Mouse (Mus musculus): Measurements from ENCODE around the gene Ggact. TPM values are rescaled to one million over a fixed set of nuclear protein-coding genes. Genes with fewer than 3 reads are reported as not detected.

Ggact gene
- 5.1 and 8.4 TPM in 2 replicates for polyA plus RNA-seq (2016; fragmentation: Nextera tagmentation; extraction: Ambion mirVana)

GRCm38 (mm10) chr14:122913657-122914056 is at the start of gene Ggact:
Gene Ggact, minus strand, starts transcription at chr14:122913757.
- peak within 1 kb of the TSS; percentile 65 for H3K4me3 ChIP-seq
- no peak for ATAC-seq (ENCODE audit: low FRiP score, low read depth)
- 77% methylated on average over 6 of the region's 6 CpGs for WGBS
- peaks cover 28% of the 10 kb centered on the region for H3K27me3 ChIP-seq
- 0 out of 2 replicates have a peak, but pooled peaks cover 6% of the 10 kb centered on the region for H3K36me3 ChIP-seq
- H3K4me2 ChIP-seq (replicated peaks) = peak within 1 kb of the TSS; percentile 98
- peaks cover 8% of the 10 kb centered on the region for H3K4me1 ChIP-seq
- peak within 1 kb of the TSS; percentile 62 for H3K9ac ChIP-seq (replicated peaks)
- no peak within 1 kb of the TSS for H3K27ac ChIP-seq (replicated peaks)
- 0 out of 2 replicates have a peak, but pooled peaks cover under 1% of the 10 kb centered on the region for H3K9me3 ChIP-seq

- Histone ChIP-seq H3K4me2 (replicated peaks) (no peak overlapping the region), H3K9me3 (no peaks in the 10 kb centered on the region), H3K27me3 (no peaks in the 10 kb centered on the region), H3K4me1 (no peaks in the 10 kb centered on the region), H3K4me3 (no peak overlapping the region), H3K27ac (replicated peaks) (no peak overlapping the region), H3K9ac (replicated peaks) (no peak overlapping the region), H3K36me3 (peaks cover 17% of the 10 kb centered on the region; the same call in 1 of the 2 replicates)
- 0 out of 2 replicates have a peak, but pooled peaks have one; percentile 49 for ATAC-seq (ENCODE audit: low FRiP score, low read depth)
- WGBS = 89% methylated on average over 8 of the region's 8 CpGs
Observed at GRCm38 (mm10) chr14:122957941-122958340, 44.4 kb upstream of the Ggact start.

- ATAC-seq (ENCODE audit: low FRiP score, low read depth) = peak; percentile 60; the same call in 1 of the 2 replicates
- WGBS = 20% methylated on average over 1 of the region's 1 CpGs
- Histone ChIP-seq H3K4me3 (no peak overlapping the region), H3K27ac (replicated peaks) (no peak overlapping the region), H3K4me2 (replicated peaks) (no peak overlapping the region), H3K4me1 (no peaks in the 10 kb centered on the region), H3K27me3 (no peaks in the 10 kb centered on the region), H3K36me3 (peaks cover 13% of the 10 kb centered on the region; the same call in 1 of the 2 replicates), H3K9me3 (no peaks in the 10 kb centered on the region), H3K9ac (replicated peaks) (no peak overlapping the region)
Observed at GRCm38 (mm10) chr14:122953331-122953730, 39.8 kb upstream of the Ggact start.

GRCm38 (mm10) chr14:122952556-122952955 is 39.0 kb upstream of the Ggact start:
- Histone ChIP-seq H3K4me2 (replicated peaks) (no peak overlapping the region), H3K4me3 (no peak overlapping the region), H3K27me3 (no peaks in the 10 kb centered on the region), H3K27ac (replicated peaks) (no peak overlapping the region), H3K9me3 (no peaks in the 10 kb centered on the region), H3K36me3 (peaks cover 20% of the 10 kb centered on the region), H3K4me1 (no peaks in the 10 kb centered on the region), H3K9ac (replicated peaks) (no peak overlapping the region)
- WGBS = 76% methylated on average over 1 of the region's 1 CpGs
- ATAC-seq (ENCODE audit: low FRiP score, low read depth) = no peak

GRCm38 (mm10) chr14:122951676-122952445 is 38.3 kb upstream of the Ggact start:
- Histone ChIP-seq H3K27ac (replicated peaks) (no peak overlapping the region), H3K9ac (replicated peaks) (no peak overlapping the region), H3K36me3 (peaks cover 22% of the 10 kb centered on the region), H3K27me3 (no peaks in the 10 kb centered on the region), H3K9me3 (no peaks in the 10 kb centered on the region), H3K4me3 (no peak overlapping the region), H3K4me2 (replicated peaks) (no peak overlapping the region), H3K4me1 (no peaks in the 10 kb centered on the region)
- ATAC-seq (ENCODE audit: low FRiP score, low read depth) = no peak
- 88% methylated on average over 6 of the region's 6 CpGs for WGBS

GRCm38 (mm10) chr14:122950915-122951314 is 37.4 kb upstream of the Ggact start:
- no peak for ATAC-seq (ENCODE audit: low FRiP score, low read depth)
- Histone ChIP-seq H3K4me2 (replicated peaks) (no peak overlapping the region), H3K4me1 (no peaks in the 10 kb centered on the region), H3K36me3 (peaks cover 27% of the 10 kb centered on the region), H3K27me3 (no peaks in the 10 kb centered on the region), H3K4me3 (no peak overlapping the region), H3K27ac (replicated peaks) (no peak overlapping the region), H3K9ac (replicated peaks) (no peak overlapping the region), H3K9me3 (no peaks in the 10 kb centered on the region)
- WGBS = 93% methylated on average over 1 of the region's 1 CpGs

GRCm38 (mm10) chr14:122943475-122943853 is 29.9 kb upstream of the Ggact start:
- WGBS = 73% methylated on average over 3 of the region's 3 CpGs
- Histone ChIP-seq H3K4me1 (peaks cover 10% of the 10 kb centered on the region), H3K9ac (replicated peaks) (no peak overlapping the region), H3K9me3 (no peaks in the 10 kb centered on the region), H3K36me3 (peaks cover 41% of the 10 kb centered on the region), H3K27ac (replicated peaks) (no peak overlapping the region), H3K4me2 (replicated peaks) (no peak overlapping the region), H3K27me3 (no peaks in the 10 kb centered on the region), H3K4me3 (no peak overlapping the region)
- peak; percentile 48; the same call in 1 of the 2 replicates for ATAC-seq (ENCODE audit: low FRiP score, low read depth)

GRCm38 (mm10) chr14:122942757-122943474 is 29.4 kb upstream of the Ggact start:
- no peak overlapping the region for H3K4me2 ChIP-seq (replicated peaks)
- H3K27ac ChIP-seq (replicated peaks) = no peak overlapping the region
- peaks cover 10% of the 10 kb centered on the region for H3K4me1 ChIP-seq
- no peak overlapping the region for H3K4me3 ChIP-seq
- no peaks in the 10 kb centered on the region for H3K9me3 ChIP-seq
- peak; percentile 86 for ATAC-seq (ENCODE audit: low FRiP score, low read depth)
- peaks cover 39% of the 10 kb centered on the region for H3K36me3 ChIP-seq
- no peak overlapping the region for H3K9ac ChIP-seq (replicated peaks)
- H3K27me3 ChIP-seq = no peaks in the 10 kb centered on the region
- 65% methylated on average over 4 of the region's 4 CpGs for WGBS

GRCm38 (mm10) chr14:122936460-122936859 is 22.9 kb upstream of the Ggact start:
- Histone ChIP-seq H3K4me1 (no peaks in the 10 kb centered on the region), H3K4me2 (replicated peaks) (no peak overlapping the region), H3K9me3 (no peaks in the 10 kb centered on the region), H3K4me3 (no peak overlapping the region), H3K27me3 (no peaks in the 10 kb centered on the region), H3K27ac (replicated peaks) (no peak overlapping the region), H3K36me3 (peaks cover 35% of the 10 kb centered on the region), H3K9ac (replicated peaks) (no peak overlapping the region)
- ATAC-seq (ENCODE audit: low FRiP score, low read depth) = no peak
- 83% methylated on average over 1 of the region's 1 CpGs for WGBS

- H3K4me2 ChIP-seq (replicated peaks) = no peak overlapping the region
- 80% methylated on average over 5 of the region's 5 CpGs for WGBS
Observed at GRCm38 (mm10) chr14:122920011-122920410, 6.5 kb upstream of the Ggact start.

GRCm38 (mm10) chr14:122917676-122918075 is 4.1 kb upstream of the Ggact start:
- Histone ChIP-seq H3K4me2 (replicated peaks) (no peak overlapping the region), H3K9ac (replicated peaks) (no peak overlapping the region), H3K4me3 (no peak overlapping the region), H3K36me3 (0 out of 2 replicates have a peak, but pooled peaks cover 9% of the 10 kb centered on the region), H3K27ac (replicated peaks) (no peak overlapping the region), H3K27me3 (peaks cover 10% of the 10 kb centered on the region), H3K4me1 (peaks cover 6% of the 10 kb centered on the region; the same call in 1 of the 2 replicates), H3K9me3 (no peaks in the 10 kb centered on the region)
- no peak for ATAC-seq (ENCODE audit: low FRiP score, low read depth)
- 94% methylated on average over 1 of the region's 1 CpGs for WGBS

More at GRCm38 (mm10) chr14:122920011-122920410, 6.5 kb upstream of the Ggact start:
- H3K4me1 ChIP-seq = no peaks in the 10 kb centered on the region
- H3K9me3 ChIP-seq = no peaks in the 10 kb centered on the region
- no peak overlapping the region for H3K4me3 ChIP-seq
- no peaks in the 10 kb centered on the region for H3K27me3 ChIP-seq
- ATAC-seq (ENCODE audit: low FRiP score, low read depth) = no peak
- H3K9ac ChIP-seq (replicated peaks) = no peak overlapping the region
- no peak overlapping the region for H3K27ac ChIP-seq (replicated peaks)
- H3K36me3 ChIP-seq = peaks cover 9% of the 10 kb centered on the region; the same call in 1 of the 2 replicates

Measured in midbrain, embryonic 12.5 days (tissue).